Mouse (Mus musculus): ENCODE measurements around the gene Nup43.

DNA sequence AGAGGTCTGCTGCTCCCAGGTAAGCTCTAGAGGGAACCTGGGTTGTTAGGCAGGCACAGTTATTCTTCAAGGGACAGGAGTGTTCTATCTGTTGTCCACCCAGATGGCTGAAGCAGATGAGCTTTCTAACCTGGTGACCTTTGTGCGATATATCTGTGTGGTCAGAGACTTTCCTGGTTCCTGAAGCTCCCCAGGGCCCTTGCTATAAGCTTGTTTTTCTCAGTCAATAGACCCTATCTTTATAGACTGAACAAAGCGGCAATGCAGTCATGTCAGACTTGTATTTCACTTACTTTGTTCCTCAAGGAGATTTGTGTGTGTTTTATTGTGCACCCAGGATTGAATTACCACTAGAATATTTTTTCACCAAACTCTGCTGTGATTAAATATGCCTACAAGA, 16.2 kb upstream of the Nup43 start:
- TF ChIP-seq CTCF (IDR thresholded peaks at IDR 0.05; ENCODE audit: control insufficient read depth, insufficient read depth, insufficient replicate concordance, low read depth, low read length) = no peak
- TF ChIP-seq POLR2A (IDR thresholded peaks at IDR 0.05; ENCODE audit: control insufficient read depth, low read depth, low read length) = no peak
